Mouse (Mus musculus) liver, adult 2 months (tissue): ENCODE results near the gene Zfp473. TPM values are rescaled to one million over a fixed set of nuclear protein-coding genes. Genes with fewer than 3 reads are reported as not detected.
"Not testable (repeated sequence)": the region's sequence is repeated elsewhere in the genome, so short reads cannot be mapped to it uniquely, and the experiment has no call there.

ENCODE experiments used
- DNase-seq: peaks from one replicate; pipeline ENCODE4 v3.0.0-alpha.2; 2011; ENCODE audit warnings: low read depth, low spot score; ENCODE audit errors: extremely low read depth
- H3K27ac ChIP-seq: fragments of 200-500 bp; replicated peaks from 2 replicates; pipeline ENCODE4 v1.5.1; 2012; ENCODE audit warnings: low read depth, mild to moderate bottlenecking, control low read depth, inconsistent platforms, low read length; ENCODE audit not compliant: insufficient read depth
- H3K27me3 ChIP-seq: fragments of 200-500 bp; 2 replicates; pipeline ENCODE4 v1.6.1; 2012; ENCODE audit warnings: mild to moderate bottlenecking, moderate library complexity, low read length, inconsistent platforms; ENCODE audit not compliant: control insufficient read depth, insufficient read depth
- H3K36me3 ChIP-seq: fragments of 200-500 bp; 2 replicates; pipeline ENCODE4 v1.6.1; 2012; ENCODE audit warnings: low read length, inconsistent platforms; ENCODE audit not compliant: control insufficient read depth, insufficient read depth
- H3K4me1 ChIP-seq: fragments of 200-500 bp; 2 replicates; pipeline ENCODE4 v1.6.1; 2011; ENCODE audit warnings: low read length; ENCODE audit not compliant: control insufficient read depth, insufficient read depth
- H3K4me3 ChIP-seq: fragments of 200-500 bp; 2 replicates; pipeline ENCODE4 v1.5.1; 2011; ENCODE audit warnings: low read depth, mild to moderate bottlenecking, control low read depth, low read length, moderate library complexity; ENCODE audit not compliant: insufficient read depth
- H3K79me2 ChIP-seq: fragments of 200-500 bp; 2 replicates; pipeline ENCODE4 v1.6.1; 2012; ENCODE audit warnings: inconsistent platforms, mild to moderate bottlenecking, low read length, moderate library complexity; ENCODE audit not compliant: control insufficient read depth, insufficient read depth
- H3K9ac ChIP-seq: fragments of 200-500 bp; 2 replicates; pipeline ENCODE4 v1.6.1; 2012; ENCODE audit warnings: low read depth, mild to moderate bottlenecking, control low read depth, inconsistent platforms, low read length
- CTCF ChIP-seq: fragments of 200-500 bp; IDR thresholded peaks from 2 replicates; pipeline ENCODE4 v1.5.1; 2011; ENCODE audit warnings: low read depth, low read length, control low read depth
- POLR2A ChIP-seq: fragments of 200-500 bp; IDR thresholded peaks from 2 replicates; pipeline ENCODE4 v1.6.1; 2011; ENCODE audit warnings: low read length, control low read depth; ENCODE audit not compliant: insufficient read depth; ENCODE audit errors: extremely low read depth
- WGBS: fragments of 180-500 bp; shearing (Covaris S2); methylation state at CpG from one replicate; pipeline ENCODE4 v1.1.7; 2018; 5-methylcytosine and 5-hydroxymethylcytosine counted together
- polyA plus RNA-seq: library from polyadenylated mRNA; depleted of rRNA; stranded (reverse); fragments of >200 nt; gene quantifications from 2 replicates; pipeline ENCODE4 v1.2.3, GENCODE M21; 2012; rRNA removed
- total RNA-seq: library from RNA; depleted of rRNA; stranded (reverse); fragments of >200 nt; gene quantifications from 2 replicates; pipeline ENCODE4 v1.2.3, GENCODE M21; 2014; rRNA removed

Zfp473 gene
- total RNA-seq = 0.07 and 0.28 TPM in 2 replicates
- 0.04 TPM in 1 of 2 replicates, not detected in the other for polyA plus RNA-seq

- H3K79me2 ChIP-seq, H3K27ac ChIP-seq, H3K27me3 ChIP-seq, DNase-seq, H3K4me3 ChIP-seq, H3K9ac ChIP-seq, H3K4me1 ChIP-seq: not testable (repeated sequence)
- peaks cover 16% of the 10 kb centered on the region for H3K36me3 ChIP-seq
- 96% methylated on average over 1 of the region's 1 CpGs for WGBS
These were observed at the start of gene Zfp473 for GRCm38 (mm10) chr7:44750950-44751349. TSS of gene Zfp473 (minus strand) at chr7:44751050.

- TF ChIP-seq POLR2A = no peak
- TF ChIP-seq CTCF = no peak
- H3K9ac ChIP-seq = no peak overlapping the region
- no peaks in the 10 kb centered on the region for H3K27me3 ChIP-seq
- H3K36me3 ChIP-seq = no peaks in the 10 kb centered on the region
- no peak for DNase-seq
- 81% methylated on average over 6 of the region's 6 CpGs for WGBS
- H3K4me1 ChIP-seq = no peaks in the 10 kb centered on the region
- no peak overlapping the region for H3K27ac ChIP-seq
- H3K4me3 ChIP-seq = no peak overlapping the region
- no peaks in the 10 kb centered on the region for H3K79me2 ChIP-seq
These were observed 41.9 kb upstream of the Zfp473 start for GRCm38 (mm10) chr7:44792781-44793180.

DNA sequence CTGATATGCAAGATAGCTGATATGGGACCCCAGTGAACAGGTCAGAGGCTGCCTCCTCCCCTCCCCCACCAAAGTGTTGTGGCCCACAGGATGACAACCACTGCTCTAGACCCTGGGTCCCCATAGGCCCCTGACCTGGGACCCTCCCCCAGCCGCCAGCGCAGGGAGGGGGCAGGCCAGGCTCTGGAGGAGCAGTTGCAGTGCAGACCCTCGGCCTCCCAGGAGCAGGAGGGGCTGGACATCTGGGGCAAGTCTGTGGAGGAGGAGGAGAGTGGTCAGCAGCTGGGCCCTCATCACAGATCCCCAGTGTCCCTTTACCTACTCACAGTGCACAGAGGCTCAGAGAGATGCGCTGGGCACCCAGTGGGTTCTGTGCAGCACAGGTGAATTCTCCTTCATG lies 39.2 kb upstream of the Zfp473 start:
- no peaks in the 10 kb centered on the region for H3K27me3 ChIP-seq
- no peak overlapping the region for H3K27ac ChIP-seq
- H3K4me3 ChIP-seq = no peak overlapping the region
- DNase-seq = no peak
- H3K36me3 ChIP-seq = no peaks in the 10 kb centered on the region
- H3K79me2 ChIP-seq = no peaks in the 10 kb centered on the region
- H3K9ac ChIP-seq = no peak overlapping the region
- TF ChIP-seq CTCF = no peak
- TF ChIP-seq POLR2A = no peak
- 79% methylated on average over 4 of the region's 4 CpGs for WGBS
- H3K4me1 ChIP-seq = no peaks in the 10 kb centered on the region

GRCm38 (mm10) chr7:44789531-44789930 lies 38.7 kb upstream of the Zfp473 start:
- Histone ChIP-seq H3K9ac (no peak overlapping the region), H3K27ac (no peak overlapping the region), H3K79me2 (no peaks in the 10 kb centered on the region), H3K36me3 (no peaks in the 10 kb centered on the region), H3K4me3 (no peak overlapping the region), H3K27me3 (no peaks in the 10 kb centered on the region), H3K4me1 (no peaks in the 10 kb centered on the region)
- DNase-seq = no peak
- 81% methylated on average over 3 of the region's 3 CpGs for WGBS
- TF ChIP-seq CTCF (no peak), POLR2A (no peak)

GRCm38 (mm10) chr7:44780101-44780500 lies 29.3 kb upstream of the Zfp473 start:
- no peak overlapping the region for H3K27ac ChIP-seq
- peaks cover 3% of the 10 kb centered on the region; the same call in 1 of the 2 replicates for H3K36me3 ChIP-seq
- 89% methylated on average over 8 of the region's 8 CpGs for WGBS
- no peaks in the 10 kb centered on the region for H3K79me2 ChIP-seq
- no peak overlapping the region for H3K9ac ChIP-seq
- H3K27me3 ChIP-seq = no peaks in the 10 kb centered on the region
- DNase-seq = no peak
- no peaks in the 10 kb centered on the region for H3K4me1 ChIP-seq
- H3K4me3 ChIP-seq = no peak overlapping the region
- TF ChIP-seq CTCF (no peak), POLR2A (no peak)

DNA sequence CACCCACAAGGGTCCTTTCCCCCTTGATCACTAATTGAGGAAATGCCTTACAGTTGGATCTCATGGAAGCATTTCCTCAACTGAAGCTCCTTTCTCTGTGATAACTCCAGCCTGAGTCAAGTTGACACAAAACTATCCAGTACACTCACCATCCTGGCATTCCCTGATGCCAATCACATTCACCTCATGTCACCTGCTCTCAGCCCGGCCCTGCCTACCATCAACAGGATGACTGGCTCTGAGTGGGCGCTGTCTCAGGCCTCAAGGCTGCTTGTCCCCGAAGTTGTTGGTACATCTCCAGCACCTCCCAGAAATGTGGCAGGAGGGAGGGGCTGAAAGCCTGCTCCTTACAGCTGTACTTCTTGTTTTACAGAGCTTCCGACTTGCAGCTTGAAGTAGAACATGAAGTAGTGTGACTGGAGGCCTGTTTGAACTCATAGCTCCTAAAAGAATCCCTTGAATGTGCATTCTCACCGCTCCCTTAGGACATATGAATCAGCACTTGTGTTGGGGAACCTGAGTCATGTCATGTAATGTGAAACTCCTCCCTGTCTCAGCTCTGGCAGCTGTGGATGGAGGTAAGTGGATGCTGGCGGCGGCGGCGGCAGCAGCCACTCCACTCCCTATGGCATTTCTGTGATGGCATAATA lies 26.1 kb upstream of the Zfp473 start:
- TF ChIP-seq CTCF = no peak
- TF ChIP-seq POLR2A = no peak
- peaks cover 6% of the 10 kb centered on the region; the same call in 1 of the 2 replicates for H3K36me3 ChIP-seq
- DNase-seq = no peak
- H3K4me3 ChIP-seq = no peak overlapping the region
- 93% methylated on average over 9 of the region's 9 CpGs for WGBS
- H3K9ac ChIP-seq = no peak overlapping the region
- no peaks in the 10 kb centered on the region for H3K79me2 ChIP-seq
- H3K27ac ChIP-seq = no peak overlapping the region
- H3K4me1 ChIP-seq = no peaks in the 10 kb centered on the region
- no peaks in the 10 kb centered on the region for H3K27me3 ChIP-seq
